Mouse (Mus musculus): ENCODE measurements at regions not wholly inside any gene's neighbourhood (a gene's known extent, or its start where the extent isn't known, plus 50 kb on each side); places are given as distances from the start of the nearest gene placed in this dataset.

DNA sequence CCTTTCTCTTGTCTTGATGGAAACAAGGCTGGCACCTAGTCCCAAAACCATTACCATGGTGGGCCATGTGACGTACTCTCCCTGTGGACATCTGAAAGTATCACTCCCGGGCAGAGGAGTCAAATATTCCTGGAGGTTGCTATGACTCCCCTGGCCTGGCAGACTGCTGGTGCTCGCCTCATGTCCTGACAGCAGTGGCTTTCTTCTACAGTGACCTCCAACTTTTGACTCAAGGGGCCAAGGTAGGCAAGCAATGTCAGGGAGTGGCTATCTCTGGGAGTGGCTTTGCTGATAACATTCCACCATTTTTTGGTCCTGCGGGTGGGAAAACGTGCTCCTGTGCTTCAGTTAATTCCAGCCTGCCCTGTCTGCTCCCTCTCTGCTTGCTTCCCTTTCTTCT lies 54.7 kb upstream of the Ptgfrn start:
- TF ChIP-seq CTCF (conservative IDR thresholded peaks at IDR 0.05; ENCODE audit: insufficient read depth, insufficient read length, low read depth, low read length) (no peak), POLR2A (IDR thresholded peaks at IDR 0.05; ENCODE audit: low read depth, low read length) (no peak)

Data from kidney, adult 2 months (tissue).